Mouse (Mus musculus): ENCODE results near the gene Stox1.

Stox1 gene

GRCm38 (mm10) chr10:62664963-62665590 is 60.9 kb downstream of the Stox1 start:
- WGBS: 70% methylated on average over 27 of the region's 27 CpGs

DNA sequence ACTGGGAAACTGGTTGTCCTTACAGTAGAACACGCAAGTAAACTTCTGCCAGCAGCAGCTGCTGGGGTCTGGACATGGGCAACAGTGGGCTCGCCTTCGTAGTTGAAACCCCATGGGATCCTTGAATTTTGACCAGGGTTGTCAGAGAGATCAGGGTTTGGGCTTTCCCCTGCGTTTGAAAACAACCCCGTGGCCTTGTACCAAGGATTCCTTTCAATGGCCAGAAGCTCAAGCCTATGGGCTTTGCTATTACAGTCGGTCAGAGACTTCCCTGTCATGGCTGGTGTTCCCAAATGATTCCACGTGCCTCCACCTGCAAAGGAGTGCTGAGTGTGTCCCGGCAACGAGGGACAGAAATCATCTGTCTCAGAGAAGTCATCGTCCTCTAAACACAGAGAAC is 61.8 kb downstream of the Stox1 start:
- 87% methylated on average over 10 of the region's 10 CpGs for WGBS

DNA sequence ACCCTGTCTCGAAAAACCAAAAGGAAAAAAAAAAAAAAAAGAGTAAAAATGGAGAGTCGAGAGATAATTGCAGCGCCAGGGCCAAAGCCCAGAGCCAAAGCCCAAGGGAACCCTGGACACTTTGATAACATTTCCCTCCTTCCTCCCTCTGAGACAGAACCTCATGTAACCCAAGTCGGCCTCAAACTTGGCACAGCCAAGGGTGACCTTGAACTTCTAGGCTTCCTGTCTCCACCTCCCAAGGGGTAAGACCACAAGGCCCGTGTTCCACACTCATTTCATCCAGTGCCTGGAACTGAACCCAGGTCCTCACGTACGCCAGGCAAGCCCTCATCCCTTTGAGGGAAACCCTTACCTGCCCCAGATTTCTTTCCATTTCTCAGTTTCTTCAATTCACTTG is 69.2 kb downstream of the Stox1 start:
- WGBS: 88% methylated on average over 7 of the region's 7 CpGs

- 18% methylated on average over 3 of the region's 3 CpGs for WGBS
Observed at GRCm38 (mm10) chr10:62651961-62652360, 74.0 kb downstream of the Stox1 start.

DNA sequence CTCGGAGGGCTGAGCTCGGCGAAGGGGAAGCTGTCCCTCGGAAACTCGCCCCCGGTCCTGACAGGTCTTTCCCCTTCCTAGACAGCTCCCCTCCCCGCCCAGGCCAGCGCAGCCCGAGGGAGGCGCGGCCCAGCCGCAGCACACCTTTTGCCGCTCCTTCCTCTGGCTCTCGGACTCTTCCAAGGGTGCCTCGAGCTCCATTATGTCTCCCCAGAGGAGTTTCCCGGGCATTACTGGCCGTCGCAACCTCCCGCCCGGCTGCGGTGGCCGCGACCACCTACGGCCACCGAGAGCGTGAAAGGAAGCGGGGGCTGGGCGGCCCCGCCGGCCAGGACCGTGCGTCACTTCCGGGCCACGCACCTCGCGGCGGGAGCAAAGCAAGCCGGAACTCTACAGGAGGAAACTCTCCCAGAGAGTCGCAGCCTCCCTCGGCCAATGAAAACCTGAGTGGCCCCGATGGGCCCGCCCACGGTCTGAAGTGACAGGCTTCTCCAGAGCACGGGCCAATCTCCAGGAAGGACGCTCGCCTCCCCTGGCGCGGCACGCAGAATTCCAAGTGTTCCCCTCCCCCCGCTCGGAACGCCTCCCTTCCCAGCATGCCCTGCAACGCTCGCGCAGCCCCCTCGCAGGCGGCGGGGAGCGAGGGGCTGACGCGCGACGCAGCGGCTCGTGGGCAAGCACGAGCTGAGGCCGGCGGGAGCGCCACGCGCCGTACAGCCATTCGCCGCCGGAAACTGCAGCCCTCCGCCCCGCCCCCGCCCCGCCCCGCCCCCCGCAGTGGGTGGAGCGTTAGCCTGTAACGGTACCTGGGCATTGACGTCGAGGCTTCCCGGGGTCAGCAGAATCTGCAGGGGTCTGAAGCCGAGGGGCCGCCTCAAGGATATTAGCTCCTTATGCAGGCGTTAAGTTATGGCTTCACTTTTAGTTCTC is 74.8 kb downstream of the Stox1 start, which contains the start of gene Ddx50:
Ddx50 (minus strand) TSS at position 338 of the 930 bp plus-strand sequence.
- under 1% methylated on average over 86 of the region's 89 CpGs for WGBS

GRCm38 (mm10) chr10:62650358-62650782 is 75.6 kb downstream of the Stox1 start:
- WGBS: 0% methylated on average over 17 of the region's 17 CpGs

Data from cerebral cortex, adult 2 months (tissue).